Mouse (Mus musculus): ENCODE results near the gene Cct5. TPM values are rescaled to one million over a fixed set of nuclear protein-coding genes. Genes with fewer than 3 reads are reported as not detected.
"Not testable (repeated sequence)": the region's sequence is repeated elsewhere in the genome, so short reads cannot be mapped to it uniquely, and the experiment has no call there.

Gene Cct5
- total and polyA plus RNA-seq, 3 experiments, result 858 to 1,445 (median 883) TPM

DNA sequence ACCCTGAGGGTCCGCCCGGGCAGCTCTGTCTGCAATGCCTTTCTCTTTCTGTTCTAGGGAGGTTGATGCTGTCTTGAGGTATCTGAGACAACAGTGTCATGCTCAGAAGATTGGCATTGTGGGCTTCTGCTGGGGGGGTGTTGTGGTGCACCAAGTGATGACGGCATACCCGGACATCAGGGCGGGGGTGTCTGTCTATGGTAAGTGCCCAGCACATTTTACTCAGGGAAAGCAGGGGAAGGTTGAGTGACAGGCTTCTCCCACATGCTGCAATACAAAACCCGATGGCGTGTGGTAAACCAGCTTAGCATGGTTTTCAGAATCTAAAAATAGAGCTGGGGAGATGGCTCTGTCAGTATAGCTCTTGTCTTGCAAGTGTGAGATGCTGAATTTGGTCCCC lies 16.4 kb downstream of the Cct5 start:
- H3K9ac ChIP-seq (ENCODE audit: insufficient read depth, low read depth), result no peak overlapping the region
- no peak overlapping the region for H3K4me2 ChIP-seq (ENCODE audit: insufficient read depth, low read depth, poor library complexity, severe bottlenecking)
- no peak overlapping the region for H3K4me3 ChIP-seq (replicated peaks in 1 of 3; ENCODE audit: low read depth in 2 of 3, low read length in 2 of 3, poor library complexity in 1 of 3)
- H3K36me3 ChIP-seq (replicated peaks in 1 of 2; ENCODE audit: control insufficient read depth in 1 of 2, insufficient read depth in 1 of 2, low read length in 1 of 2), result peaks cover 12 to 16% of the 10 kb centered on the region in 2 experiments
- peaks cover 10 to 25% of the 10 kb centered on the region in 2 experiments; a peak in 3 of 4 replicates for H3K4me1 ChIP-seq (ENCODE audit: control insufficient read depth in 1 of 2, insufficient read depth in 2 of 2)
- no peak for DNase-seq (ENCODE audit: extremely low read depth)
- no peaks in the 10 kb centered on the region for H3K79me2 ChIP-seq (replicated peaks; ENCODE audit: control insufficient read depth, extremely low read depth, insufficient read depth, poor library complexity, severe bottlenecking)
- no peak overlapping the region for H3K27ac ChIP-seq (ENCODE audit: insufficient read depth, low read depth)
- in situ Hi-C loops (cut with MboI; ENCODE audit: low pct_ligation_motif_present, low pct_unique_long_range_greater_than_20kb, low sequenced_read_pairs) (loop anchor here (5.0 to 10.0 kb wide), 3 partner anchors 50 to 273 kb away; partner anchors contain the start of gene March6), dilution Hi-C loops (cut with MboI; ENCODE audit: extremely low pct_ligation_motif_present, extremely low pct_unique_long_range_greater_than_20kb, low sequenced_read_pairs) (no loop called here)
- TF ChIP-seq MEF2A (IDR thresholded peaks at IDR 0.05; ENCODE audit: borderline replicate concordance, low read depth, low read length) (peak; percentile 39; the same call in 1 of the 2 replicates), ZKSCAN1 (IDR thresholded peaks at IDR 0.05; ENCODE audit: borderline replicate concordance, low read depth, low read length) (no peak)
- H3K9me3 ChIP-seq (replicated peaks; ENCODE audit: low read length), result no peaks in the 10 kb centered on the region
- H3K27me3 ChIP-seq (replicated peaks), result no peaks in the 10 kb centered on the region

GRCm38 (mm10) chr15:31583304-31584085 lies 18.1 kb downstream of the Cct5 start:
- TF ChIP-seq RAD21 (IDR thresholded peaks at IDR 0.05; ENCODE audit: low read depth, low read length) (no peak), GABPA (IDR thresholded peaks at IDR 0.05; ENCODE audit: insufficient replicate concordance, low read depth, low read length) (no peak), NRF1 (IDR thresholded peaks at IDR 0.05; ENCODE audit: low read depth, low read length) (no peak)
- dilution Hi-C loops (cut with MboI; ENCODE audit: extremely low pct_ligation_motif_present, extremely low pct_unique_long_range_greater_than_20kb, low sequenced_read_pairs), result no loop called here
- Histone ChIP-seq H3K36me3 (replicated peaks in 1 of 2; ENCODE audit: control insufficient read depth in 1 of 2, insufficient read depth in 1 of 2, low read length in 1 of 2) (no peaks in the 10 kb centered on the region), H3K4me1 (ENCODE audit: control insufficient read depth in 1 of 2, insufficient read depth in 2 of 2) (peaks cover 10 to 25% of the 10 kb centered on the region in 2 experiments; a peak in 3 of 4 replicates), H3K4me2 (ENCODE audit: insufficient read depth, low read depth, poor library complexity, severe bottlenecking) (no peak overlapping the region), H3K9me3 (replicated peaks; ENCODE audit: low read length) (no peaks in the 10 kb centered on the region), H3K4me3 (replicated peaks in 1 of 3; ENCODE audit: low read depth in 2 of 3, low read length in 2 of 3, poor library complexity in 1 of 3) (no peak overlapping the region), H3K79me2 (replicated peaks; ENCODE audit: control insufficient read depth, extremely low read depth, insufficient read depth, poor library complexity, severe bottlenecking) (no peaks in the 10 kb centered on the region), H3K27ac (ENCODE audit: insufficient read depth, low read depth) (no peak overlapping the region), H3K27me3 (replicated peaks) (no peaks in the 10 kb centered on the region), H3K9ac (ENCODE audit: insufficient read depth, low read depth) (no peak overlapping the region)
- in situ Hi-C loops (cut with MboI; ENCODE audit: low pct_ligation_motif_present, low pct_unique_long_range_greater_than_20kb, low sequenced_read_pairs), result loop anchor here (10.0 kb wide), 1 partner anchor 49 kb away; the partner anchor contains the start of gene March6
- no peak for DNase-seq (ENCODE audit: extremely low read depth)

DNA sequence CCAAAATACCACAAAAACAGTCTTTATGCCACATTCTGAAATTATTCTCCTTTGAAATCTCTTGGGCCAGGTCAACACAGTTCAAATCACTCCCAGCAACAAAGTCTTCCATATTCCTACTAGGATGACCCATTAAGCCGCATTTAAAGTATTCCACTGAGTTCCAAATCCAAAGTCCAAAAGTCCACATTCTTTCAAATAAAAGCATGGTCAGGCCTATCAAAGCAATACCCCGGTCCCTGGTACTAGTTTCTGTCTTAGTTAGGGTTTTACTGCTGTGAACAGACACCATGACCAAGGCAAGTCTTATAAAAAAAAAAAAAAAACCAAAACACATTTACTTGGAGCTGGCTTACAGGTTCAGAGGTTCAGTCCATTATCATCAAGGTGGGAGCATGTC lies 20.5 kb downstream of the Cct5 start:
- H3K4me2 ChIP-seq (ENCODE audit: insufficient read depth, low read depth, poor library complexity, severe bottlenecking); dilution Hi-C loops (cut with MboI; ENCODE audit: extremely low pct_ligation_motif_present, extremely low pct_unique_long_range_greater_than_20kb, low sequenced_read_pairs); H3K9ac ChIP-seq (ENCODE audit: insufficient read depth, low read depth); H3K36me3 ChIP-seq (replicated peaks in 1 of 2; ENCODE audit: control insufficient read depth in 1 of 2, insufficient read depth in 1 of 2, low read length in 1 of 2); H3K27me3 ChIP-seq (replicated peaks); H3K79me2 ChIP-seq (replicated peaks; ENCODE audit: control insufficient read depth, extremely low read depth, insufficient read depth, poor library complexity, severe bottlenecking); H3K4me3 ChIP-seq (replicated peaks in 1 of 3; ENCODE audit: low read depth in 2 of 3, low read length in 2 of 3, poor library complexity in 1 of 3); H3K9me3 ChIP-seq (replicated peaks; ENCODE audit: low read length); H3K27ac ChIP-seq (ENCODE audit: insufficient read depth, low read depth); DNase-seq (ENCODE audit: extremely low read depth): not testable (repeated sequence)
- in situ Hi-C loops (cut with MboI; ENCODE audit: low pct_ligation_motif_present, low pct_unique_long_range_greater_than_20kb, low sequenced_read_pairs), result loop anchor here (10.0 kb wide), 1 partner anchor 46 kb away; the partner anchor contains the start of gene March6
- H3K4me1 ChIP-seq (ENCODE audit: control insufficient read depth in 1 of 2, insufficient read depth in 2 of 2), result peaks cover 10 to 19% of the 10 kb centered on the region in 2 experiments; a peak in 3 of 4 replicates

All from CH12.LX (cell line).